Mouse (Mus musculus) cerebellum, adult 2 months (tissue): ENCODE measurements around the gene Acsl3.

Experiments
- CTCF ChIP-seq: fragments of 200-500 bp; IDR thresholded peaks from 2 replicates; pipeline ENCODE4 v1.5.1; 2011; ENCODE audit warnings: low read depth, mild to moderate bottlenecking, control low read depth, low read length, moderate library complexity, borderline replicate concordance; ENCODE audit not compliant: insufficient read depth
- POLR2A ChIP-seq: fragments of 200-500 bp; IDR thresholded peaks from 2 replicates; pipeline ENCODE4 v1.6.1; 2011; ENCODE audit warnings: low read length, control low read depth, borderline replicate concordance; ENCODE audit not compliant: insufficient read depth

DNA sequence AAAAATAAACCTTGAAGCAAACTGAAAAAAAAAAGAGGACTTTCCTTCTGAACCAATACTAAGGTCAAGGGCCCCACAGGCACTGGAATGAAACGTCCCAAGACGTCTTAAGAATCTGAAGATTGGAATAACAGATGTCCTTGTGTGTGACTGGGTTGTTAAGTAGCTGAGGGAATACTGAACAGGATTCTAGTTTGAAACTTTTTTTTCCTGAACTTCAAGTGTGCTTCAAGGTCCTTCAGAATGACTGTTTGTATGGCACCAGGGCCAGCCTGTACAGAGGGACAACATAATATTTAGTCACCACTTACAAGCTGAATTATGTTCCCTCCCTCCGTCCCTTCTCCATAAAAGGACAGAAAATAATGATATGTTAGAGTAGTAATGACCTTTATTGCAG lies 23.1 kb upstream of the Acsl3 start:
- TF ChIP-seq POLR2A (no peak), CTCF (no peak)
